Mouse (Mus musculus): Measurements from ENCODE around the gene Dhx38.

DNA sequence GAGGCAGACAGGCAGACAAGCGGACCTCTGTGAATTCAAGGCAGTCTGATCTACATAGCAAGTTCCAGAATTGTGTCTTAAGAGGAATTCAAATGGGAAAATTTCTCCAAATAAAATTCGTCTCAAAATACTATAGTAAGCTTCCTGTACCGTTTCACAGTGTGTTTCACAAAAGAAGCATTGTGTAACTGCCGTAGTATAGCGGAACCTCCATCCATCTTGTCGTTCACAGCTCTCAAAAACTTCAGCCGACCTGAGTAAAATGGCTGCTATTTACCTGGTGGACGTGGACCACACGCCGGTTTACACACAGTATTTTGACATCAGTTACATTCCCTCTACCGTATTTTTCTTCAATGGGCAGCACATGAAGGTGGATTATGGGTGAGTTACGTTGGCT, 5.5 kb upstream of the Dhx38 start:
- TF ChIP-seq GATA1 (IDR thresholded peaks at IDR 0.05; ENCODE audit: low read length) (no peak), TAL1 (IDR thresholded peaks at IDR 0.05; ENCODE audit: low read length) (no peak)

Data from erythroblast, embryonic 14.5 days (primary cell).